Mouse (Mus musculus) embryonic facial prominence, embryonic 13.5 days (tissue): ENCODE results near the gene Rps5. TPM values are rescaled to one million over a fixed set of nuclear protein-coding genes. Genes with fewer than 3 reads are reported as not detected.
"Not testable (repeated sequence)": the region's sequence is repeated elsewhere in the genome, so short reads cannot be mapped to it uniquely, and the experiment has no call there.

Experiments
- ATAC-seq: fragments of 200-750 bp; cut with Nextera tagmentation; 2 replicates; pipeline ENCODE4 v1.8.0; 2017; ENCODE audit warnings: low read depth; ENCODE audit not compliant: insufficient number of reproducible peaks, insufficient read depth, low FRiP score, low TSS enrichment
- H3K27ac ChIP-seq: fragments of 300-500 bp; sonication (generic); 2 replicates; pipeline ENCODE4 v1.5.1; 2015; ENCODE audit warnings: moderate library complexity, mild to moderate bottlenecking, inconsistent platforms
- H3K27me3 ChIP-seq: fragments of 300-500 bp; sonication (generic); 2 replicates; pipeline ENCODE4 v1.6.1; 2015; ENCODE audit warnings: mild to moderate bottlenecking, inconsistent platforms
- H3K36me3 ChIP-seq: fragments of 300-500 bp; sonication (generic); 2 replicates; pipeline ENCODE4 v1.6.1; 2015; ENCODE audit warnings: mild to moderate bottlenecking, inconsistent platforms
- H3K4me1 ChIP-seq: fragments of 300-500 bp; sonication (generic); 2 replicates; pipeline ENCODE4 v1.6.1; 2015; ENCODE audit warnings: inconsistent platforms
- H3K4me2 ChIP-seq: fragments of 300-500 bp; sonication (generic); 2 replicates; pipeline ENCODE4 v1.6.1; 2015; ENCODE audit warnings: moderate library complexity, mild to moderate bottlenecking, inconsistent platforms
- H3K4me3 ChIP-seq: fragments of 300-500 bp; sonication (generic); 2 replicates; pipeline ENCODE4 v1.5.1; 2015; ENCODE audit warnings: mild to moderate bottlenecking, inconsistent platforms
- H3K9ac ChIP-seq: fragments of 300-500 bp; sonication (generic); 2 replicates; pipeline ENCODE4 v1.6.1; 2015; ENCODE audit warnings: mild to moderate bottlenecking, inconsistent platforms
- H3K9me3 ChIP-seq: fragments of 300-500 bp; sonication (generic); 2 replicates; pipeline ENCODE4 v1.6.1; 2016; ENCODE audit warnings: inconsistent platforms
- WGBS: fragments of 180-500 bp; shearing (Covaris S2); methylation state at CpG from one replicate; pipeline ENCODE4 v1.1.7; 2015; ENCODE audit warnings: mixed read lengths; 5-methylcytosine and 5-hydroxymethylcytosine counted together
- polyA plus RNA-seq: library from polyadenylated mRNA; unstranded; fragments of >200 nt; fragmentation: Nextera tagmentation; extraction: Ambion mirVana; gene quantifications from 2 replicates; pipeline ENCODE4 v1.2.1, GENCODE M21; 2015

The Rps5 gene
- polyA plus RNA-seq, 1 experiment from 2014 or later = 1,158 TPM

- WGBS = 55% methylated on average over 10 of the region's 10 CpGs
- Histone ChIP-seq H3K36me3 (peaks cover 64% of the 10 kb centered on the region), H3K27ac (no peak overlapping the region), H3K4me3 (no peak overlapping the region), H3K27me3 (no peaks in the 10 kb centered on the region), H3K9ac (peak overlapping the region; percentile 16; the same call in 1 of the 2 replicates), H3K4me1 (peaks cover 3% of the 10 kb centered on the region), H3K4me2 (no peak overlapping the region), H3K9me3 (no peaks in the 10 kb centered on the region)
- ATAC-seq = no peak
Measured at GRCm38 (mm10) chr7:12903623-12904022, 18.5 kb upstream of the Rps5 start.

GRCm38 (mm10) chr7:12905146-12905545 lies 16.9 kb upstream of the Rps5 start:
- Histone ChIP-seq H3K9me3 (no peaks in the 10 kb centered on the region), H3K9ac (no peak overlapping the region), H3K4me3 (no peak overlapping the region), H3K27me3 (no peaks in the 10 kb centered on the region), H3K4me2 (no peak overlapping the region), H3K27ac (no peak overlapping the region), H3K4me1 (peaks cover 6% of the 10 kb centered on the region), H3K36me3 (peaks cover 72% of the 10 kb centered on the region)
- WGBS = 94% methylated on average over 1 of the region's 1 CpGs
- ATAC-seq = no peak

- peaks cover 6% of the 10 kb centered on the region for H3K4me1 ChIP-seq
Measured at GRCm38 (mm10) chr7:12909498-12909962, 12.6 kb upstream of the Rps5 start.

GRCm38 (mm10) chr7:12910181-12910668 lies 11.9 kb upstream of the Rps5 start:
- 10% methylated on average over 19 of the region's 19 CpGs for WGBS
- Histone ChIP-seq H3K4me1 (peaks cover 6% of the 10 kb centered on the region), H3K4me3 (peak overlapping the region; percentile 48), H3K27ac (peak overlapping the region; percentile 84), H3K9ac (peak overlapping the region; percentile 71), H3K9me3 (no peaks in the 10 kb centered on the region), H3K4me2 (peak overlapping the region; percentile 59), H3K27me3 (no peaks in the 10 kb centered on the region), H3K36me3 (peaks cover 42% of the 10 kb centered on the region)
- peak; percentile 69; the same call in 1 of the 2 replicates for ATAC-seq

More at GRCm38 (mm10) chr7:12909498-12909962, 12.6 kb upstream of the Rps5 start:
- H3K4me3 ChIP-seq = peak overlapping the region; percentile 48; the same call in 1 of the 2 replicates
- peak; percentile 29; the same call in 1 of the 2 replicates for ATAC-seq
- WGBS = 45% methylated on average over 7 of the region's 7 CpGs
- peak overlapping the region; percentile 84 for H3K27ac ChIP-seq
- peaks cover 48% of the 10 kb centered on the region for H3K36me3 ChIP-seq
- peak overlapping the region; percentile 71 for H3K9ac ChIP-seq
- peak overlapping the region; percentile 59 for H3K4me2 ChIP-seq
- H3K27me3 ChIP-seq = no peaks in the 10 kb centered on the region
- no peaks in the 10 kb centered on the region for H3K9me3 ChIP-seq

- H3K36me3 ChIP-seq = peaks cover 8% of the 10 kb centered on the region
- H3K4me1 ChIP-seq = peaks cover 6% of the 10 kb centered on the region
- H3K9ac ChIP-seq = no peak overlapping the region
- no peak overlapping the region for H3K4me3 ChIP-seq
- ATAC-seq = no peak
- H3K4me2 ChIP-seq = no peak overlapping the region
- no peaks in the 10 kb centered on the region for H3K27me3 ChIP-seq
- H3K27ac ChIP-seq = no peak overlapping the region
- no peaks in the 10 kb centered on the region for H3K9me3 ChIP-seq
Measured at GRCm38 (mm10) chr7:12913556-12913955, 8.5 kb upstream of the Rps5 start.

- not testable (repeated sequence) for ATAC-seq, H3K27ac ChIP-seq, H3K4me2 ChIP-seq, H3K9me3 ChIP-seq, H3K27me3 ChIP-seq, H3K9ac ChIP-seq, H3K4me3 ChIP-seq
- WGBS = 88% methylated on average over 7 of the region's 8 CpGs
- H3K36me3 ChIP-seq = peaks cover 24% of the 10 kb centered on the region
- peaks cover 16% of the 10 kb centered on the region for H3K4me1 ChIP-seq
Measured at GRCm38 (mm10) chr7:12920495-12920894, 1.6 kb upstream of the Rps5 start.

- no peak for ATAC-seq
- Histone ChIP-seq H3K36me3 (peaks cover 33% of the 10 kb centered on the region), H3K9ac (peak overlapping the region; percentile 93), H3K4me2 (peak overlapping the region; percentile 96), H3K27ac (peak overlapping the region; percentile 93), H3K4me1 (peaks cover 17% of the 10 kb centered on the region), H3K9me3 (no peaks in the 10 kb centered on the region), H3K4me3 (peak overlapping the region; percentile 96), H3K27me3 (peaks cover 10% of the 10 kb centered on the region)
- WGBS = 0% methylated on average over 3 of the region's 3 CpGs
Measured at GRCm38 (mm10) chr7:12921318-12921704, 779 bp upstream of the Rps5 start.

- WGBS = 1% methylated on average over 8 of the region's 8 CpGs
- Histone ChIP-seq H3K4me2 (peak overlapping the region; percentile 96), H3K27ac (peak overlapping the region; percentile 93; the same call in 1 of the 2 replicates), H3K9ac (peak overlapping the region; percentile 93), H3K27me3 (peaks cover 24% of the 10 kb centered on the region), H3K9me3 (no peaks in the 10 kb centered on the region), H3K36me3 (peaks cover 42% of the 10 kb centered on the region), H3K4me3 (peak overlapping the region; percentile 96), H3K4me1 (peaks cover 30% of the 10 kb centered on the region)
- ATAC-seq = no peak
Measured at GRCm38 (mm10) chr7:12922729-12923128, 639 bp downstream of the Rps5 start.

- H3K27me3 ChIP-seq = peaks cover 40% of the 10 kb centered on the region
- no peak overlapping the region for H3K4me3 ChIP-seq
- H3K9me3 ChIP-seq = no peaks in the 10 kb centered on the region
- H3K36me3 ChIP-seq = peaks cover 46% of the 10 kb centered on the region
- H3K4me1 ChIP-seq = peaks cover 36% of the 10 kb centered on the region
- no peak overlapping the region for H3K4me2 ChIP-seq
- H3K27ac ChIP-seq = no peak overlapping the region
- 84% methylated on average over 7 of the region's 7 CpGs for WGBS
- H3K9ac ChIP-seq = no peak overlapping the region
- no peak for ATAC-seq
Measured at GRCm38 (mm10) chr7:12926316-12926715, 4.2 kb downstream of the Rps5 start.

GRCm38 (mm10) chr7:12927191-12927680 lies 5.1 kb downstream of the Rps5 start, which contains the start of gene Rnf225:
Rnf225 (plus strand) TSS chr7:12927416.
- Histone ChIP-seq H3K9me3 (no peaks in the 10 kb centered on the region), H3K9ac (peak within 1 kb of the TSS; percentile 74), H3K4me2 (peak within 1 kb of the TSS; percentile 69), H3K4me1 (peaks cover 36% of the 10 kb centered on the region), H3K27ac (no peak within 1 kb of the TSS), H3K4me3 (peak within 1 kb of the TSS; percentile 40), H3K36me3 (peaks cover 46% of the 10 kb centered on the region), H3K27me3 (peaks cover 40% of the 10 kb centered on the region)
- WGBS = 18% methylated on average over 8 of the region's 8 CpGs
- peak; percentile 63; the same call in 1 of the 2 replicates for ATAC-seq

- Histone ChIP-seq H3K4me1 (peaks cover 34% of the 10 kb centered on the region), H3K27ac (no peak overlapping the region), H3K4me3 (peak overlapping the region; percentile 40), H3K9me3 (no peaks in the 10 kb centered on the region), H3K9ac (peak overlapping the region; percentile 74), H3K4me2 (peak overlapping the region; percentile 69), H3K27me3 (peaks cover 40% of the 10 kb centered on the region), H3K36me3 (peaks cover 46% of the 10 kb centered on the region)
- 4% methylated on average over 65 of the region's 65 CpGs for WGBS
- peak; percentile 43; the same call in 1 of the 2 replicates for ATAC-seq
Measured at GRCm38 (mm10) chr7:12927693-12928589, 5.9 kb downstream of the Rps5 start.
